Mouse (Mus musculus) heart, adult 11 months (tissue): Measurements from ENCODE around the gene 4930430F08Rik.
"Not testable (repeated sequence)": the region's sequence is repeated elsewhere in the genome, so short reads cannot be mapped to it uniquely, and the experiment has no call there.

ENCODE experiments used
- DNase-seq: peaks from one replicate; pipeline ENCODE4 v3.0.0; 2022

Gene 4930430F08Rik

DNA sequence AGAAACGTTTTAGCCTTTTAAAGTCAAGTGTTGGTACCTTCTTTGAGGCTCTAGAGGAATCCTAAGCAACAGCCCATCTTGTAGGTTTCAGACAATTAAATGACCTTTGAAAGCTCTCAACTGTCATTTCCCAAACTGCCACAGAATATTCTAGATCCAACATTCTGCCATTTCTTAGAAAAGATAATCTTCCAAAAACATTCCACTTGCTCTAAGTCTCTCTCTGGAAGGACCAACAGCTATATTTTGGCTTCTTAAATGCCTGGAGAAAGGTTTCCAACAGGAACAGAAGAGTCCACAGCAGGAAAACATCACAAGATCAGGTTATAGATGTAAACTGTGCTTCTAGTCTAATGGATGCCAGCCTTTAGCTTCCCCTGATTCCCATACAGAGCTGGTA is at the start of gene 4930430F08Rik, which contains the start of gene 1700017N19Rik:
Gene 4930430F08Rik (minus strand): TSS at position 101 of the 400 bp plus-strand sequence.
Gene 1700017N19Rik (plus strand): TSS at position 162 of the 400 bp plus-strand sequence.
- no peak for DNase-seq

DNA sequence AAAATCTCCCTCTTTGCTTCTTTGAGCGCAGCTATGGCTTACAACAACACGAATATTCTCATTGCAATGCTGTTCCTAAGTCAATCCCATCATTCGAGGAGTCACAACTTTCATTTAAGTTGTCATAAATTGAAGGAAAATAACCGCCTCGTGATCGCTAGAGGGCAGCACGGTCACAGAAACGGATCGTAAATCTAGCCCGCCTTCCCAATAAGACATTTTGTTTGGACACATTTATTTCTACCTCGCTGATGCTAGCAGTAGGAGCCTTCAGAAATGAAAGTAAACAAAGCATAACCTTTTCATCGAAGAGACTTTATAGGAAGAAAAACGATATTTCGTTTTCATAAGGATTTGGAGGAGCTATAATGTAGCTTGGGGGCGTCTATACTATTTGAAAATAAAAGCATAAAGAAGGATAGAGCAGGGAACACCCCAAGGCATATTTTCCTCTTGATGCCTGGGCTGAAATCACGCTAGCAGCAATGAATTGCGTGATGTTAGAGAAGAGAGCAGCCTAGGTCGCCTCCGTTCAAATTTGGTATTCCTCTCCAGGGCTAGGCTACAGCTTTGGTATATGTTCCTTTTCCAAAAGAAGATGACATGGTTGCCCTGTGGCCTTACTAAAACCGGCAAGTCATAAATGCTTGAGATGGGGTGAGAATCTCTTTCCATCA is 39.7 kb upstream of the 4930430F08Rik start:
- DNase-seq: no peak

DNA sequence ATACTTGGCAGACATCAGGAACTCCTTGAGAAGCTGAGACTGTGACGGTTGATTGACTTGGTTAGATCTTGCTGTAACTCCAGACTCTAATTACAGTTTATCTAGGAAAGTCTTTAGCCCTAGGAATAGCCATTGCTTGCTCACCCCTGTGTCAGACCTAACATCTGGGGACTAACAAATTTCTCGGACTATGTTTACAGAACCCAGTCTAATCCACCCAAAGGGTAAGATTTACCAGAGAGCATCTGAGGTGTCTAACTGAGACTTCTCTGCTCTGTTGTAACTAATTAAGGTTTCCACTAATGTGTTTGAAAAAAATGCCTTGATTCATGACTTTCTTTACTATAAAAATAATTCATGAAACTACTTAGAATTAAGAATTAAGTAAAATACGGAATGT is 32.3 kb upstream of the 4930430F08Rik start:
- DNase-seq: no peak

DNA sequence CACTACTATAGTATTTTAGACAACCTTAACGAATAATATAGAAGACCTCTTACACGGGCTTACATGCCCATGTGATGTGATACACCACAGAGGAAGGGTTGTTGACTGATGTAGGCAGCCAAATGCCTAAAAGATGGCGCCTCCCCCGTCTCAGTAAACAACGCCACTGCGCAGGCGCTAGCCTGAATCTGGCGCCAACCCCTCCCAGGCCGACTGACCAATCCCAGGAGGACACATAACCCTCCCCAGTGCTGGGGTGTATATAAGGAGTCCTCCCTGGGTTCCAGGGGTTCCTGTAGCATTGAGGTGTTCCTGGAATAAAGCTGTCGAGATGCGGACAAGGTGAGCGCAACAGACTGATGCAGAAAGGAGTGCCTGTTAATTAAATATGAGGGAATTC is 29.8 kb upstream of the 4930430F08Rik start:
- DNase-seq: no peak

DNA sequence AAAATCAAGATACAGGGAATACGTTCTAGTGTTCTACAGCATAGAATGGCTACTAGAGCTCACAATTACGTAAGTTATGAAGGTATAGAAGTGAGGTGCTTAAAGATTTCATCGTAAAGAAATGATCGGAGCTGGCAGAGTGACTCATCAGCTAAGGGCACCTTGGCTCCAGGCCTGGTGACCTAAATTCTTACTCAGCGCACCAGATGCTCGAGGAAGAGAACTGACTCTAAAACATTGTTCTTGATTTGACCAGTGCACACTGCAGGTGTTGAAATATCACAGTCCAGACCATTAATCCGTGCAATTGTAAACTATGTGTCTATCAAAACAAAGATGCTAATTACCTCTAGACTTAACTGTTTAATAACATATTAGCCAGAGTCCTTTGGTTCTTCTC is 29.3 kb upstream of the 4930430F08Rik start:
- DNase-seq: no peak

DNA sequence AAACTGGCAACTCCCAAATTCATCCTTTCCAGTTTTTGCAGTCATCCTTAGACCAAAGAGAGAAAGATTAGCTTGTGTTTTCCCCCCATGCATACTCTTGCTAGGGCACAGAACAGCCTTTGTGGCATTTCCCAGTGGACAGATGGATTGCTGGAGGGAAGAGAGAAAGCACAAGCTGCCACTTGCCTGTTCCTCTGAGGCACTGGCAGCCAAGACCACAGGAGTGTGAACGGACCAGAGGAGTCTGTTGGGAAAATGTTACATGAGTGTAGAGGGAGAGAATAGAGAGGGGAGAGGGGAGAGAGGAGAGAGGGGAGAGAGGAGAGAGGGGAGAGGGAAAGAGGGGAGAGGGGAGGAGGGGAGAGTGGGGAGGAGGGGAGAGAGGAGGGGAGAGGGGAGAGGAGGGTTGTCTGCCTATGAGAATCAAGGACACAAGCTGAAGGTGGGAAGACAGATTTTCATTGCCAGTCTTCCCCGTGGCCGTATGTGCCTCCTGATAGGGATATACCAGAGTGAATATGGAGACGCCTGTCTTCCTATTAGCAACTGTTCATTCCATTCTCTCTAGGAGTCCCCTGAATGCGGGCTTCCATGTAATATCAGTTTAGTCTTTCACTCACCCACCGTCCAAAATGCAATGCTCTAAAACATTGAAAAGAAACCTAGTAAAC is 27.1 kb upstream of the 4930430F08Rik start:
- no peak for DNase-seq

DNA sequence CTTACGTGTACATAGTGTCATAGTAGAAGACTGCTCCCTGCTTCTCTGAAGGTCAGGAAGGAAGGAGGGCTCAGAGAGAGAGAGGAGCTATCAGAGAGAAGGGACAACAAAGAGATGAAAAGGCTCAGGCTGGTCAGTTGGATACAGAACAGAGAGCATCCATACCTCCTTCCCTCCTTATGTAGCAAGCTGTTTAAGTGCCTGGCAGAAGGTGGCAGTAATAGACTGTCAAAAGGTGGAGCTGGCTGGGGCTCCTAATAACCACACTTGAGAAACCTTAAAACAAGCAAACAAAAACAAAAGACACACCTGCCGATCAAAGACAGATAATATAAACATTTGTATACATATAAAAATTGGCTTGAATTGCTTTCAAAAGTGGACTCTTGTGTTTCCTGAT is 14.0 kb upstream of the 4930430F08Rik start:
- DNase-seq: no peak

DNA sequence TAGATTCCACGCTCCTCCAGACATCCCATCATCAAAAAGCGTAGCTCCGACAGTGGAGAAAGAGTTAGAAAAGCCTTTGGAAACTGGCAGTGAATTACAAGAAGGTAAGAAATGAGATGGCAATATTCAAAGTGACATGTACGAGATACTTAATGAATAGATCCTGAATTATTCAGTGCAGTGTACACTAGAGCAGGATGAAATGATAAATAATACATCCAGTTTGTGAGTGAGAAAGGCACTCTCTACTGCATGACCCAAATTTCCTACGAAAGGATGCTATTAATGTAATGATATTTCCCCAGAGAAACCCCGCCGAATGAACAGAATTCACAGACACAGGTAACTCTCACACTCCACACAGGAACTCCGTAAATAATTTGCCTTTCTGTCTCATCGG is 13.3 kb upstream of the 4930430F08Rik start:
- DNase-seq: no peak

DNA sequence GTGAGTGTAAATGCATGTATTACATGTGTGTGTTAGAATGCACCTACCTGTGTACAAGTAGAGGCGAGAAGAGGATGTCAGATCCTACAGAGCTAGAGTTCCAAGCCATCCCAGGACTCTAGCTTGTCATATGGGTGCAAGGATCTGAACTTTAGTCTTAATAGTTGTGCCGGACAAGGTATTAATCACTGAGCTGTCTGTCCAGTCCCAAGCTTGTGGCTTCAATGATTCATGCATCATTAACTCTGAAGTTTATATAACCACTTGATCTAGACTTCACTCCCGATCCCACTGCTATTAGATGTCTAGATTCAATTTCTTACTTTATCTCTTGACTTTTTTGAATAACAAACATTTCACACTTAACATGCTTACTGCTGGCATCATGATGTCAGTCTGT is 8.1 kb upstream of the 4930430F08Rik start:
- no peak for DNase-seq

DNA sequence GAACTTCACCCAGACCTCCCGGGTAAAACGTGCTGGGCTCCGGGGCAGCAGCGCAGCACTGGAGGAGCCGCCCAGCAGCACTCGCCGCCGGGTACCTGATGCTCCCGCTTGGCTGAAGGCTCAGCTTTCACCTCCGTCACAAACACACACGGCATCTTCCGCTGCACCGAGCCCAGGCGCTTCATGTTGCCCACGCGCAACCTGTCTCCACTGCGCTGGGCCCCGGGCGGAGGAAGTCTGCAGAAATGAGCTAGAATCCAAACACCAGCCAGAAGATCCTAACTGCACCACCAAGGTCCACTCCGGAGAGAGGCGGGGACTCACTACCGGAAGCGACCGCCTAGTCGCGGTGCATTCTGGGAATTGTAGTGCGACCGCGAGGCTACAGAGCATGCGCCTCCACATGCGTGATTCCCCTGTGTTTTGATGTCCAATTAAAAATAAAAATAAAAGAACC is 1.3 kb downstream of the 4930430F08Rik start:
- DNase-seq: peak; percentile 99

DNA sequence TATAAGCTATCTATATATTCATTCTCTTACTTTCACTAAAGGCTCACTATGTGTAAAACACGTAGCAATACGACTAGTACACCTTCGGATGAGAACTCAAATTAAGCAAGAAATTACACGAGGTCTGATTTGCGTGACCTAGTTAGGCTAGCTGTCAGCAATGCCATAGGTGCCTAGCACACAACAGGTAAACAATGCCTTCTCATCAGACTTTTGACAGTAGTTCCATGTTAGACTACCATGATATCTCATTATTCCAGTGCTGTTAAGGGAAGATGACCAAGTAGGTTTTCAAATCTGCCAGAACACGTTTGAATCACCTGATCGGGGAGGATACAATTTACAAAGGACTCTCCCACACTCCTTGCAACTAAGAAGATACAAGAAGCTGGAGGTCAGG is 1.7 kb downstream of the 4930430F08Rik start:
- no peak for DNase-seq

DNA sequence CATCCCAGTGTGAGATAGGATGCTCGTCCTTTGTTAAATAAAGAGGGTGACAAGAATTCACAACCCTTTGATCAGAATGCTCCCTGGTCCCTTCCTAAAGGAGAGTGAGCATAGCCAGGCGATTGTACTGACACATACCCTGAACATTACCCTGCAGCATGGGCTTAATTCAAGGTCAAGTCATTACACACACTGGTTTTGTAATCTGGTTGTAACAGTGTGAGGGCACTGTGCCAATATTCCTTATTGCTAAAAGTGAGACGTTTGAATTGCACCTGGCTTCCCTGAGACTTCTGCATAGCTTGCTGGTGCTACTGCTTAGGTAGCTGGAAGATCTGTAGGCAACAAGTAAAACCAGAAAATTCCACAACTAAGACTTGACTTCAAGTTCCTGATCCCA is 6.0 kb downstream of the 4930430F08Rik start:
- no peak for DNase-seq

DNA sequence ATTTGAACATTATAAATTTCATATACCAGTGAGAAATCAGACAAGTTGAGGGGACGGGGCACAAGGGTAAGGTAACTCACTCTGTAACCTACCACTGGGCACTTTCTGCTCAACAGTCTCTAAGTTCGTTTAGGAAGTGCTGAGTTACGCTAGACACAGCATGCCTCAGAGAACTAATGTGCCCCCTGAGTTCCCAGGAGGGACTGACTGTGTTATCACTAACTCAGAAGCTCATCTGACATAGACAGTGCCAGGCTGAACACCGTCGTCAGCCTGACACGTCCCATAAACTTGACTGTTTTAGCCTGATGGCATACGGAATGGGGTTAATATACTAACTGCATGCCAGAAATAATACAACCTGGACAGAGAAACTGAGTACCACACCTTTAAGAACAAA is 14.9 kb downstream of the 4930430F08Rik start:
- DNase-seq: no peak

DNA sequence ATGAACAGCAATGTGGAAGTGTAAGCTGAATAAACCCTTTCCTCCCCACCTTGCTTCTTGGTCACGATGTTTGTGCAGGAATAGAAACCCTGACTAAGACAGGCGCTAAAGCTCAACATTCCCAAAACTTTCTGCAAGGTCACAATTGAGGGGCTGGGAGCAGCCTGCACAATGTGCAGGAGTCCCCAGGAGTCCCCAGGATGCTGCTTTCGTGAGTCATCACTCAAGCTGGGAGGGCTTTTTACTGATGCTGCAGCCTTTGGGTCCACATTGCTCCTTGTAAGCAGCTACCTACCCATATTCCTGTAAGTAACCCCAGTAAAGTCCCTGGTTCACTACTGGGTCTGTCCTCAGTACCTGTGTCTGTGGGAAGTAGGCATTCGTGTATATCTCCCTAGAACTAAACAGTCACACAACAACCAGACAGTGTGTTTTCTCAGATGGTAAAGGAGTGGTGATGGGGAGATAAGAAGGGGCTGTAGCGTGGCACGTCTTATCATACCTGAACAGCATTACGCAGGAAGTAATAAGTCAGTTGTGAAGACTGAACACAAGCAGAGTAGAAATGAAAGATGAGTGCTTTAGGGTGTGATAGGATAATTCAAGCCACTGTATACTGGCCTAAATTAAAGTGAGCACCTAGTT is 15.6 kb downstream of the 4930430F08Rik start:
- no peak for DNase-seq

DNA sequence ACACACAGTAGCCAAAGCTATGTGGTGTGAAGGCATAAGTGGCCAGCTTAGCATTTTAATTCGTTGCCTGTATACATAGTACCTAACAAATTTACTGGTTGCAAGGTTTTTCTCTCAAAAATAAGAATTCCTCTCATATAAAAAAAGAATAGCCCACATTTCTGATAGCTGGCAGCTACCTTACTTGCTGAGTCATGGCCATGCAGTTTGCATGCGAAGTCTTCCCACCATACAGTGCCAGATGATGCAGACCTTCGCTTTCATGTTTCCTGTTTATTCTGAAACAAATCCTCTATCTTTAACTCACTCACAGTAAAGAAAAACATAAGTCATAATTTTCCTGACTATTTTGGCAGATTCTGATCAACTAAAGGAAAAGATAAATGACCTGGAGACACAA is 18.5 kb downstream of the 4930430F08Rik start:
- no peak for DNase-seq

DNA sequence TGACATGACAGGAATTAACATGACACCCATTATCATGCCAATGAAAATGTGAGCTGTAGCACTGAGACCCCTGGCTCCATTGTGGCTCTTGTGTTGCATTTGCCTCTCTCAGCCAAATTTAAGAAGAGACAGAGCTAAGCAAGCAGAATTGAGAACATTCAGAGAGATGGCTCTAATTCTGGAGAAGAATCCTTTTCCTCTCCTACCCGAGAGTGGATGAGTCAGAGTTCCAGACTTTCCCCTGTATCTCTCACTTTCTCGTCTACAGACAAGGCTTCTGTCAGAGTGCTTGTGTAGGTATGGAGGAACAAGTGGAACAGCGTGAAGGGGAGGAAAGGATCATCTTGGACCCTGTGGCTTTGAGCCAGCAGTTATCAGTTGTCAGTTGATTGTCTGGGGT is 26.1 kb downstream of the 4930430F08Rik start:
- DNase-seq: no peak

DNA sequence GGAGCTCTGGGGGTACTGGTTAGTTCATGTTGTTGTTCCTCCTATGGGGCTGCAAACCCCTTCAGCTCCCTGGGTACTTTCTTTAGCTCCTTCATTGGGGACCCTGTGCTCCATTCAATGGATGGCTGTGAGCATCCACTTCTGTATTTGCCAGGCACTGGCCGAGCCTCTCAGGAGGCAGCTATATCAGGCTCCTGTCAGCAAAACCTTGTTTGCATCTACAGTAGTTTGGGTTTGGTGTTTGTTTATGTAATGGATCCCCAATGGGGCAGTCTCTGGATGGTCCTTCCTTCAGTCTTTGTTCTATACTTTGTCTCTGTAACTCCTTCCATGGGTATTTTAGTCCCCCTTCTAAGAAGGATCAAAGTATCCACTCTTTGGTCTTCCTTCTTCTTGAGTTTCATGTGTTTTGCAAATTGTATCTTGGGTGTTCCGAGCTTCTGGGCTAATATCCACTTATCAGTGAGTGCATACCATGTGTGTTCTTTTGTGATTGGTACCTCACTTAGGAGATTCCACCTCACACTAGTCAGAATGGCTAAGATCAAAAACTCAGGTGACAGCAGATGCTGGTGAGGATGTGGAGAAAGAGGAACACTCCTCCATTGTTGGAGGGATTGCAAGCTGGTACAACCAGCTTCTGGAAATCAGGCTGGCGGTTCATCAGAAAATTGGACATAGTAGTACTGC is 29.9 kb downstream of the 4930430F08Rik start:
- not testable (repeated sequence) for DNase-seq

DNA sequence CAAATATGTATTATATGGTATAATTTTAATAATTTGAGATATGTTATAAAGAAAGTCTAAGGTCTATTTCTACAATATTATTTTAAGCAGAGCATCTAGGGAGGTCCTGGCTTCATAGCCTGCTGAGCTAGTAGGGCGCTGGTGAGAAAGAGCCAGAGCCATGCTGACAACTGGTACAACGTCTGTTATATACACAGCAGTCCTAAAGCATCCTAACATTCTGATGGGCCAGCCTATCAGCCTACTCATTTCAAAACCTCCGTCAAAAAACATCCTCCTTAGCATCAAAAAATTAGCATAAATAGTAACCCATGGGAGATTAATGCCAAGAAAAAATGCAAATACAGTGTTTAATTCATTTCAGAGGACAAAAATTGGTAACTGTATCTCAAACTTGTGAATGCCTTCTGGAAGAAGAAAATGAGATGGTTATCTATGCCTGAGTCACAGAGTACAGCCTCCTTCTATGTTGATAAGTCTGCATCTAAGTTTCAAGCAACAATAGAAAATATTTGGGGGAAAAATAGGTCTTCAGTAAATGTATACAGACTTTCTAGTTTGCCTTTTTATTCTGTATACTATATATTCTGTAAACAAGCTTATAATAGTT is 33.6 kb downstream of the 4930430F08Rik start:
- no peak for DNase-seq

DNA sequence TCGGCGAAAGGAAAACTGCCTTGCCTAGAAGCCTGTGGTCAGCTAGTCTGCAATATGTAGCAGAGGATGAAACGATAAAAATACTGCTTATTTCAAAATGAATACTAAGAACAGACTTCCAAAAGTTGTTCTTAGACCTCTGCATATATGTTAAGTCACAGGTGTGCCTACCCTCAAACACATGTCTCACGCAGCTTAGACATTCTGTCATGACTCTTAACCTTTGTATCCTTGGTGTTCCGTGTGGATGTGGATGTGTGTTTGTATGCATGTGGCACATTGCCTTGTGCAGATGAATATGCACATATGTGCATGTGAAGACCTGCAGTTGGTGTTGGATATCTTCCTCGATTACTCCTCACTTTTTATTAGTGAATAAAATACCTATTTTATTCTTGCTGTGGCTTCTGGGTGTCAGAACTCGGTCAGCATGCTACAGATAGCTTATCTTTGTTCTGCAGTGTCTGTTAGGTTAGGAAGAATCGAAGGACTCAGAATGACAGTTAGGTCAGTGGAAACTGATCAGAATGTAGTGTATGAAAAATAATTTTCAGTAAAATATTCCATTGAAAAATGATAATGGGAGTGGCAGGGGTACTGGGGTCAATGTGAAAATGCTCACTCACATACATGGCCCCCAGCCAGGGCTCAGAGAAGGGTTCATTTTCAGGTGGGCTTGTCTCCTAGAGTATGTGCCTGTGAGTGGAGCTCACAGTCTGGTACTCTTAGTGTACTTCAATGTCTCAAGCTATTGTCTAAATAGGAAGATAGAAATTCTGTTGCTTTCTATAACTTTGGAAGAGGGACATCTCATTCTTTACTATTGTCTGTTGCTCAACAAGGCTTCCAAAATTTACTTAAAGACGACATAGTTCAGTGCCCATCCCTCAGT is 65.5 kb downstream of the 4930430F08Rik start:
- no peak for DNase-seq

DNA sequence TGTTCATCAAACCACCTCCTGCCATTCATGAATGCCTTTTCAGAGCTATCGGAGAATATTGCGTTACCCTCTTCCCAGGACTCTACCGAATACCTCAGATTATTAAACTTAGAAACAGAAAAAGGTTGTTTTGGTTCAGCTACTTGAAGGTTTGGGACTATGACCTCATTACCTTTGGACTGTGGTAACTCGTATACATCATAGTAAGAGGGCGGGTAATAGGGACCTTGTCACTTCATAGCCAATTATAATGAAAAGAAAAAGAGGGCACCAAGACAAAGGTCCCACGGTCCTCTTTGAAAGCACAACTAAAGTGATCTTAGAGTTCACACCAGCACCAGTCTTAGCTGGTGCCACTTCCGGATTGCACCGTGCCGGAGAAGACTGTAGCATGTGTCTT is 67.9 kb downstream of the 4930430F08Rik start:
- no peak for DNase-seq
